Mouse (Mus musculus): ENCODE data around the gene Gli1. TPM values are rescaled to one million over a fixed set of nuclear protein-coding genes. Genes with fewer than 3 reads are reported as not detected.

Gene Gli1
- total RNA-seq, 1 experiment, result 14.9 TPM

- no peaks in the 10 kb centered on the region for H3K36me3 ChIP-seq (ENCODE audit: control insufficient read depth, insufficient read depth, low read length, poor library complexity, severe bottlenecking)
- H3K27ac ChIP-seq (ENCODE audit: insufficient read depth, low read depth, low read length, poor library complexity, severe bottlenecking), result peak overlapping the region; percentile 93; the same call in 1 of the 2 replicates
- DNase-seq (ENCODE audit: low read depth, low spot score), result no peak
- H3K9me3 ChIP-seq (ENCODE audit: control insufficient read depth, insufficient read depth, low read depth, low read length), result no peaks in the 10 kb centered on the region
- peak overlapping the region; percentile 76 to 91 for H3K4me3 ChIP-seq (ENCODE audit: insufficient read depth in 1 of 2, low read depth in 1 of 2, low read length in 2 of 2, poor library complexity in 1 of 2, severe bottlenecking in 1 of 2)
- peak overlapping the region; percentile 90; the same call in 1 of the 2 replicates for H3K9ac ChIP-seq (ENCODE audit: insufficient read depth, low read depth, low read length, poor library complexity, severe bottlenecking)
- H3K4me1 ChIP-seq (ENCODE audit: control insufficient read depth in 2 of 2, insufficient read depth in 2 of 2, low read length in 2 of 2, poor library complexity in 1 of 2), result peaks cover 3 to 7% of the 10 kb centered on the region in 2 experiments; a peak in 1 of 4 replicates
- TF ChIP-seq ZNF384 (IDR thresholded peaks at IDR 0.05; ENCODE audit: low read depth, low read length) (peak; percentile 84), MAFK (IDR thresholded peaks at IDR 0.05; ENCODE audit: insufficient read depth, low read depth, low read length) (no peak)
- in situ Hi-C loops (cut with MboI; ENCODE audit: low sequenced_read_pairs in 2 of 2, unreplicated experiment in 2 of 2), result no loop called here
Measured at GRCm38 (mm10) chr10:127379654-127380053, 37.9 kb upstream of the Gli1 start.

GRCm38 (mm10) chr10:127377700-127378099, 35.9 kb upstream of the Gli1 start:
- no peak overlapping the region for H3K4me3 ChIP-seq (ENCODE audit: insufficient read depth in 1 of 2, low read depth in 1 of 2, low read length in 2 of 2, poor library complexity in 1 of 2, severe bottlenecking in 1 of 2)
- H3K27ac ChIP-seq (ENCODE audit: insufficient read depth, low read depth, low read length, poor library complexity, severe bottlenecking), result no peak overlapping the region; the same call in 1 of the 2 replicates
- no peaks in the 10 kb centered on the region for H3K9me3 ChIP-seq (ENCODE audit: control insufficient read depth, insufficient read depth, low read depth, low read length)
- H3K4me1 ChIP-seq (ENCODE audit: control insufficient read depth in 2 of 2, insufficient read depth in 2 of 2, low read length in 2 of 2, poor library complexity in 1 of 2), result peaks cover 3 to 7% of the 10 kb centered on the region in 2 experiments; a peak in 1 of 4 replicates
- H3K36me3 ChIP-seq (ENCODE audit: control insufficient read depth, insufficient read depth, low read length, poor library complexity, severe bottlenecking), result no peaks in the 10 kb centered on the region
- in situ Hi-C loops (cut with MboI; ENCODE audit: low sequenced_read_pairs in 2 of 2, unreplicated experiment in 2 of 2), result no loop called here
- H3K9ac ChIP-seq (ENCODE audit: insufficient read depth, low read depth, low read length, poor library complexity, severe bottlenecking), result no peak overlapping the region
- no peak for DNase-seq (ENCODE audit: low read depth, low spot score)
- TF ChIP-seq HCFC1 (IDR thresholded peaks at IDR 0.05; ENCODE audit: borderline replicate concordance, insufficient read depth, low read length), result no peak

- Histone ChIP-seq H3K4me1 (ENCODE audit: control insufficient read depth in 2 of 2, insufficient read depth in 2 of 2, low read length in 2 of 2, poor library complexity in 1 of 2) (peaks cover 15 to 22% of the 10 kb centered on the region in 2 experiments), H3K9ac (ENCODE audit: insufficient read depth, low read depth, low read length, poor library complexity, severe bottlenecking) (no peak overlapping the region), H3K36me3 (ENCODE audit: control insufficient read depth, insufficient read depth, low read length, poor library complexity, severe bottlenecking) (no peaks in the 10 kb centered on the region), H3K9me3 (ENCODE audit: control insufficient read depth, insufficient read depth, low read depth, low read length) (no peaks in the 10 kb centered on the region), H3K27ac (ENCODE audit: insufficient read depth, low read depth, low read length, poor library complexity, severe bottlenecking) (no peak overlapping the region), H3K4me3 (ENCODE audit: insufficient read depth in 1 of 2, low read depth in 1 of 2, low read length in 2 of 2, poor library complexity in 1 of 2, severe bottlenecking in 1 of 2) (no peak overlapping the region)
- no peak for DNase-seq (ENCODE audit: low read depth, low spot score)
- in situ Hi-C loops (cut with MboI; ENCODE audit: low sequenced_read_pairs in 2 of 2, unreplicated experiment in 2 of 2), result no loop called here
- TF ChIP-seq ZNF384 (IDR thresholded peaks at IDR 0.05; ENCODE audit: low read depth, low read length), result no peak
- TF ChIP-seq HCFC1 (IDR thresholded peaks at IDR 0.05; ENCODE audit: borderline replicate concordance, insufficient read depth, low read length), result no peak
- no peak for TF ChIP-seq MAFK (IDR thresholded peaks at IDR 0.05; ENCODE audit: insufficient read depth, low read depth, low read length)
- TF ChIP-seq ZC3H11A (IDR thresholded peaks at IDR 0.05; ENCODE audit: borderline replicate concordance, low read depth, low read length), result no peak
Measured at GRCm38 (mm10) chr10:127371023-127371422, 29.2 kb upstream of the Gli1 start.

- peak within 1 kb of the TSS; percentile 16 to 17; a peak in 3 of 4 replicates for H3K4me3 ChIP-seq (ENCODE audit: insufficient read depth in 1 of 2, low read depth in 1 of 2, low read length in 2 of 2, poor library complexity in 1 of 2, severe bottlenecking in 1 of 2)
- no peak within 1 kb of the TSS for H3K27ac ChIP-seq (ENCODE audit: insufficient read depth, low read depth, low read length, poor library complexity, severe bottlenecking)
- H3K9ac ChIP-seq (ENCODE audit: insufficient read depth, low read depth, low read length, poor library complexity, severe bottlenecking), result peak within 1 kb of the TSS; percentile 13; the same call in 1 of the 2 replicates
- peaks cover 15 to 22% of the 10 kb centered on the region in 2 experiments for H3K4me1 ChIP-seq (ENCODE audit: control insufficient read depth in 2 of 2, insufficient read depth in 2 of 2, low read length in 2 of 2, poor library complexity in 1 of 2)
- no peaks in the 10 kb centered on the region for H3K9me3 ChIP-seq (ENCODE audit: control insufficient read depth, insufficient read depth, low read depth, low read length)
- in situ Hi-C loops (cut with MboI; ENCODE audit: low sequenced_read_pairs in 2 of 2, unreplicated experiment in 2 of 2), result no loop called here
- no peak for DNase-seq (ENCODE audit: low read depth, low spot score)
- no peak for TF ChIP-seq ZC3H11A (IDR thresholded peaks at IDR 0.05; ENCODE audit: borderline replicate concordance, low read depth, low read length)
- TF ChIP-seq ZNF384 (IDR thresholded peaks at IDR 0.05; ENCODE audit: low read depth, low read length), result no peak
- no peak for TF ChIP-seq MAFK (IDR thresholded peaks at IDR 0.05; ENCODE audit: insufficient read depth, low read depth, low read length)
- no peak for TF ChIP-seq CHD2 (IDR thresholded peaks at IDR 0.05; ENCODE audit: low read depth, low read length)
- no peak for TF ChIP-seq HCFC1 (IDR thresholded peaks at IDR 0.05; ENCODE audit: borderline replicate concordance, insufficient read depth, low read length)
- no peaks in the 10 kb centered on the region for H3K36me3 ChIP-seq (ENCODE audit: control insufficient read depth, insufficient read depth, low read length, poor library complexity, severe bottlenecking)
Measured at GRCm38 (mm10) chr10:127369834-127370820, 28.4 kb upstream of the Gli1 start, which contains the start of gene Inhbc. Inhbc (minus strand) TSS chr10:127370431.
